Mouse (Mus musculus) midbrain, embryonic 16.5 days (tissue): Measurements from ENCODE around the gene Hist1h3e. TPM values are rescaled to one million over a fixed set of nuclear protein-coding genes. Genes with fewer than 3 reads are reported as not detected.
"Not testable (repeated sequence)": the region's sequence is repeated elsewhere in the genome, so short reads cannot be mapped to it uniquely, and the experiment has no call there.

Source experiments
- ATAC-seq: fragments of 200-750 bp; cut with Nextera tagmentation; 2 replicates; pipeline ENCODE4 v1.8.0; 2017; ENCODE audit warnings: moderate TSS enrichment
- H3K27ac ChIP-seq: fragments of 300-500 bp; sonication (generic); 2 replicates; pipeline ENCODE4 v1.5.1; 2014; ENCODE audit warnings: mild to moderate bottlenecking, low read length, mixed read lengths
- H3K27me3 ChIP-seq: fragments of 300-500 bp; sonication (generic); 2 replicates; pipeline ENCODE4 v1.6.1; 2014; ENCODE audit warnings: low read depth, low read length, mixed read lengths; ENCODE audit not compliant: control insufficient read depth, insufficient read depth
- H3K36me3 ChIP-seq: fragments of 300-500 bp; sonication (generic); 2 replicates; pipeline ENCODE4 v1.6.1; 2014; ENCODE audit warnings: mild to moderate bottlenecking, low read length, moderate library complexity, mixed read lengths; ENCODE audit not compliant: control insufficient read depth, insufficient read depth
- H3K4me1 ChIP-seq: fragments of 300-500 bp; sonication (generic); 2 replicates; pipeline ENCODE4 v1.6.1; 2014; ENCODE audit warnings: mild to moderate bottlenecking, low read length, mixed read lengths; ENCODE audit not compliant: control insufficient read depth, insufficient read depth
- H3K4me2 ChIP-seq: fragments of 300-500 bp; sonication (generic); 2 replicates; pipeline ENCODE4 v1.6.1; 2014; ENCODE audit warnings: mild to moderate bottlenecking, low read length, mixed read lengths
- H3K4me3 ChIP-seq: fragments of 300-500 bp; sonication (generic); 2 replicates; pipeline ENCODE4 v1.5.1; 2014; ENCODE audit warnings: low read depth, mild to moderate bottlenecking, low read length, moderate library complexity, mixed read lengths
- H3K9ac ChIP-seq: fragments of 300-500 bp; sonication (generic); 2 replicates; pipeline ENCODE4 v1.6.1; 2014; ENCODE audit warnings: low read depth, low read length, mixed read lengths
- H3K9me3 ChIP-seq: fragments of 300-500 bp; sonication (generic); replicated peaks from 2 replicates; pipeline ENCODE4 v1.6.1; 2014; ENCODE audit warnings: mild to moderate bottlenecking, low read length, mixed read lengths; ENCODE audit not compliant: control insufficient read depth, poor library complexity, severe bottlenecking
- WGBS: fragments of 180-500 bp; shearing (Covaris S2); extraction: QIAGEN DNeasy Blood & Tissue Kit; methylation state at CpG from one replicate; pipeline ENCODE4 v1.1.7; 2014; 5-methylcytosine and 5-hydroxymethylcytosine counted together
- polyA plus RNA-seq: library from polyadenylated mRNA; unstranded; fragments of >200 nt; fragmentation: Nextera tagmentation; extraction: Ambion mirVana; gene quantifications from 2 replicates; pipeline ENCODE4 v1.2.1, GENCODE M21; 2015

Hist1h3e gene
- polyA plus RNA-seq, 1 experiment from 2014 or later, result 1.0 TPM

DNA sequence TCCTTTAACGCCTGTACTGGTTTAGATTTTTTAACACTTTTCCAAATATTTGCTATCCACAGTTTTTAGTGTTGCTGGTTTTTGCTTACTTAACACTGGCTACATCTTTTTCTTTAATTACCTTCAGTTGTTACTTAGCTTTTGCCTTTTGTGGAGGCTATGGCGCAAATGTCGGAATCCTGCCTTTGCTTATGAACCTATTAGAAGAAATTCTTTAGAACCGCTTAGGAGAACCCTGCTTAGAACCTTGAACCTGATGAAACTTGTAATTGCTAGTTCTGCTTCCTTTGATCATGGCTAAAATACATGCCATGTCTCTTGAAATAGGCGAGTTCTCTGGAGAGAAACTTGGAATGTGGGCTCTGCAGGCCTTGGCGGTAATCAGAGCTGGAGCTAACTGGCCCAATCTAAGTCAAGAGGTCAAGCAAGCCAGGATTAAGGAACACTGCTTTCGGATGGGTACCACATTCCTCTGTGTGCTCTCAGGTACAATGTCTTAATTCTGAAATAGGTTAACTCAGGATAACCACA lies 14.2 kb upstream of the Hist1h3e start:
- no peaks in the 10 kb centered on the region for H3K9me3 ChIP-seq
- H3K4me3 ChIP-seq, result peak overlapping the region; percentile 40
- H3K4me2 ChIP-seq, result peak overlapping the region; percentile 78
- no peak overlapping the region; the same call in 1 of the 2 replicates for H3K27ac ChIP-seq
- H3K36me3 ChIP-seq, result no peaks in the 10 kb centered on the region
- H3K9ac ChIP-seq, result no peak overlapping the region; the same call in 1 of the 2 replicates
- H3K4me1 ChIP-seq, result peaks cover 27% of the 10 kb centered on the region
- no peaks in the 10 kb centered on the region for H3K27me3 ChIP-seq
- ATAC-seq, result no peak
- WGBS, result 8% methylated on average over 7 of the region's 7 CpGs

- H3K9me3 ChIP-seq, H3K27me3 ChIP-seq, H3K36me3 ChIP-seq, ATAC-seq: not testable (repeated sequence)
- Histone ChIP-seq H3K27ac (peak overlapping the region; percentile 75), H3K4me1 (peaks cover 25% of the 10 kb centered on the region), H3K4me3 (peak overlapping the region; percentile 40), H3K9ac (peak overlapping the region; percentile 60), H3K4me2 (peak overlapping the region; percentile 78)
- WGBS, result 0% methylated on average over 9 of the region's 40 CpGs
Measured at GRCm38 (mm10) chr13:23575864-23576313, 13.7 kb upstream of the Hist1h3e start.

DNA sequence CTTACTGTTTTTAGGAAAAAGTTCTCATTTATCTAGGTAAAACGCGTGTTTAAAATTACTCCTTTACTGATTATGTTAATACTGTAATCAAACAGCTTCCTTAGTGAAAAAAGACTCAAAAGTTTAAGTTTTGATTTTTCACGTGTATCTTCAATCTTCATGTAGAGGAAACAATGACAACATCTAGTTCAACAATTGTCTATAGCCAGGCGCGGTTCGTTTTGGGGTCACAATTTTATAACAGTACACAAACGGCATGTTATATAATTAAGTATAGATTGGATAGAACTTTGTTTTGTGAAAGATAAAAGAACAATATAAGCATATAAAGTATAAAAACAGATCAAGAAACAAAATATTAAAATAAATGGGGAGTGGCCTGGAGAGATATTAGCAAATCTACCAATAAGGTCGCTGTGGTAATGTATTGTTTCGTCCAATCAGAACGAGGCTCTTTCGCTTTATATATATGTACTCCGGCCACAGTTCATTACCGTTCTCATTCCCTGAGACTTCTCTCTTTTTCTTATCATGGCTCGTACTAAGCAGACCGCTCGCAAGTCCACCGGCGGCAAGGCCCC lies 13.2 kb upstream of the Hist1h3e start, which contains the start of gene Hist1h3d:
Gene Hist1h3d (plus strand): TSS at position 493 of the 581 bp plus-strand sequence.
- WGBS, result under 1% methylated on average over 18 of the region's 18 CpGs
- peak; percentile 51 for ATAC-seq
- no peaks in the 10 kb centered on the region for H3K36me3 ChIP-seq
- no peaks in the 10 kb centered on the region for H3K27me3 ChIP-seq
- H3K9me3 ChIP-seq, result no peaks in the 10 kb centered on the region
- peaks cover 26% of the 10 kb centered on the region for H3K4me1 ChIP-seq
- peak within 1 kb of the TSS; percentile 40 for H3K4me3 ChIP-seq
- H3K9ac ChIP-seq, result peak within 1 kb of the TSS; percentile 60
- H3K27ac ChIP-seq, result peak within 1 kb of the TSS; percentile 81
- H3K4me2 ChIP-seq, result peak within 1 kb of the TSS; percentile 78

DNA sequence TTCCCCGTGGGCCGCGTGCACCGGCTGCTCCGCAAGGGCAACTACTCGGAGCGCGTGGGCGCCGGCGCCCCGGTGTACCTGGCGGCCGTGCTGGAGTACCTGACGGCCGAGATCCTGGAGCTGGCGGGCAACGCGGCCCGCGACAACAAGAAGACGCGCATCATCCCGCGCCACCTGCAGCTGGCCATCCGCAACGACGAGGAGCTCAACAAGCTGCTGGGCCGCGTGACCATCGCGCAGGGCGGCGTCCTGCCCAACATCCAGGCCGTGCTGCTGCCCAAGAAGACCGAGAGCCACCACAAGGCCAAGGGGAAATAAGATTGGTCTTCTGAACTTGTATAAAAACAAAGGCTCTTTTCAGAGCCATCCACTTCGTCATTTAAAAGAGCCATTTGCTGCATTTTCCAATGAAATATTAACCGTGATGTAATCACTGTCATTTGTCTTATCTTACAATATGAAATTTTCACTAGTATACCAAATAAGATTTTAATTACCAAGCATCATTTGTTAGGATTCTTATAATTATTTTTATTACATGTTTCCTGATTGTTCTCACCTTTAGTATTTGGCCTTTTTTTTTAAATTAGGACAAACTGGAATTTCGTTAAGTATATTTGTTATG lies 12.5 kb upstream of the Hist1h3e start:
- not testable (repeated sequence) for H3K27me3 ChIP-seq, H3K9ac ChIP-seq, H3K9me3 ChIP-seq, H3K36me3 ChIP-seq, ATAC-seq
- peak overlapping the region; percentile 73 for H3K4me2 ChIP-seq
- H3K27ac ChIP-seq, result peak overlapping the region; percentile 81
- WGBS, result 2% methylated on average over 5 of the region's 39 CpGs
- peaks cover 30% of the 10 kb centered on the region for H3K4me1 ChIP-seq
- H3K4me3 ChIP-seq, result peak overlapping the region; percentile 33

DNA sequence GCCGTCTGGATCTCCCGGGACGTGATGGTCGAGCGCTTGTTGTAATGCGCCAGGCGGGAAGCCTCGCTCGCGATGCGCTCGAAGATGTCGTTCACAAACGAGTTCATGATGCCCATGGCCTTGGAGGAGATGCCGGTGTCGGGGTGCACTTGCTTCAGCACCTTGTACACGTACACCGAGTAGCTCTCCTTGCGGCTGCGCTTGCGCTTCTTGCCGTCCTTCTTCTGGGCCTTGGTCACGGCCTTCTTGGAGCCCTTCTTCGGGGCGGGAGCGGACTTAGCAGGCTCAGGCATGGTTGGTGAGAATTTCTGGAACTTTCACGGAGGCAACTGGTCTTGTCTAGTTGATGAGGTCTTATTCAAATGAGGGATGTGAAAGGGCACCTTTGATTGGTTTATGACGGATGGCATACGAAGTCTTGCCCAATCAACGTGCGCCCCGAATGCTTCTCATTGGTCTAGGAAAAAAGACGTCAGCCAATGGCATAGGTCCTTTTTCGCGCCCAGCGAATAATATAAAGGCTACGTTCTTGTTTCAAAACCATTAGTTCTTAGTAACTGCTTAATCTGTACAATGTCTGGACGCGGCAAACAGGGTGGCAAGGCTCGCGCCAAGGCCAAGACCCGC lies 11.8 kb upstream of the Hist1h3e start, which contains the start of the genes Hist1h2bf and Hist1h2ad:
Gene Hist1h2bf (minus strand): TSS at position 299 of the 627 bp plus-strand sequence.
Gene Hist1h2ad (plus strand): TSS at position 484 of the 627 bp plus-strand sequence.
- ATAC-seq, result peak; percentile 91
- H3K36me3 ChIP-seq, H3K9me3 ChIP-seq, H3K27me3 ChIP-seq: not testable (repeated sequence)
- peak within 1 kb of the TSS; percentile 78 for H3K4me2 ChIP-seq
- peak within 1 kb of the TSS; percentile 81 for H3K27ac ChIP-seq
- H3K9ac ChIP-seq, result peak within 1 kb of the TSS; percentile 25; the same call in 1 of the 2 replicates
- H3K4me3 ChIP-seq, result peak within 1 kb of the TSS; percentile 33
- WGBS, result under 1% methylated on average over 33 of the region's 42 CpGs
- peaks cover 30% of the 10 kb centered on the region for H3K4me1 ChIP-seq

DNA sequence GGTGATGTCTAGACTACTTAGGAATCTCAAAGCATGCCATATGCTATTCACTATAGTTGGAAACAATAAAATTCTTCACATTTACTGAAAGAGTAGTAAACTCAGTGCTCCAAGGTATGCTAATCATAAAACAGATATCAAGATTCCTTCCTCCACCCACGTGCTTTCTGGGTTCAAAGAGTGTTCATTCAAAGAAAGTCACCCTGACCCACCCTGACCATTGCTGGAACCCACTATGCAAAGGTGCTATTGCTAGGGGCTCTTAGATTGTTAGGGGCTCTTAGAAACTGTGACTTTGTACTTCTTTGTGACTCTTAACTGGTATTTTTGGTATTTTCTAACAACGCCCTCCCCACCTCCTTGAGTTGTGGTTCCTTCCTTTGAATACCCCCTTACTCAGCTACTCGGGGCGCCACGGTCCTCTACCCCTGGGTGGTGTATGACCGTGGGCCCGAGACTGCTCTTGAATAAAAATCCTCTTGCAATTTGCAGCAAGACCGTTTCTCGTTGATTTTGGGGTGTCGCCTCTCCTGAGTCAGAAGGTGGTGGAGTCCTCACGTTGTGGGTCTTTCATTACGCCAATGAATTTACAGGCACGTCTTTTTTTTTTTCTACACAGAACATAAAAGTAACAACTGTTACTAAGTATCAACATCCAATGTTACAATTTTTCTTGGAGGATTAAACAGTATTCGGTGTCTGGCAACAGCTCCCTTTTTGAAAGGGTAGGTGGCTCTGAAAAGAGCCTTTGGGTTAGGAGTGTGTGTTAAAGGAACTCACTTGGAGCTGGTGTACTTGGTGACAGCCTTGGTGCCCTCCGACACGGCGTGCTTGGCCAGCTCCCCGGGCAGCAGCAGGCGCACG lies 11.1 kb upstream of the Hist1h3e start:
- not testable (repeated sequence) for ATAC-seq, H3K9me3 ChIP-seq, H3K36me3 ChIP-seq, H3K27me3 ChIP-seq
- Histone ChIP-seq H3K4me2 (peak overlapping the region; percentile 73), H3K4me1 (peaks cover 30% of the 10 kb centered on the region), H3K27ac (peak overlapping the region; percentile 78), H3K9ac (0 out of 2 replicates have a peak overlapping the region, but pooled peaks have one; percentile 25), H3K4me3 (peak overlapping the region; percentile 33)
- WGBS, result 10% methylated on average over 18 of the region's 20 CpGs

GRCm38 (mm10) chr13:23572218-23573033 lies 10.3 kb upstream of the Hist1h3e start:
- Histone ChIP-seq H3K4me3 (peak overlapping the region; percentile 43), H3K36me3 (no peaks in the 10 kb centered on the region), H3K9me3 (no peaks in the 10 kb centered on the region), H3K4me1 (peaks cover 30% of the 10 kb centered on the region), H3K9ac (peak overlapping the region; percentile 60; the same call in 1 of the 2 replicates), H3K4me2 (peak overlapping the region; percentile 73), H3K27me3 (no peaks in the 10 kb centered on the region), H3K27ac (peak overlapping the region; percentile 93)
- WGBS, result 42% methylated on average over 2 of the region's 2 CpGs
- no peak for ATAC-seq
